Mouse (Mus musculus): Measurements from ENCODE around the gene Erc2. TPM values are rescaled to one million over a fixed set of nuclear protein-coding genes. Genes with fewer than 3 reads are reported as not detected.

Gene Erc2
- total RNA-seq, 2 experiments from 2014 or later, result 0.52 to 0.66 TPM

DNA sequence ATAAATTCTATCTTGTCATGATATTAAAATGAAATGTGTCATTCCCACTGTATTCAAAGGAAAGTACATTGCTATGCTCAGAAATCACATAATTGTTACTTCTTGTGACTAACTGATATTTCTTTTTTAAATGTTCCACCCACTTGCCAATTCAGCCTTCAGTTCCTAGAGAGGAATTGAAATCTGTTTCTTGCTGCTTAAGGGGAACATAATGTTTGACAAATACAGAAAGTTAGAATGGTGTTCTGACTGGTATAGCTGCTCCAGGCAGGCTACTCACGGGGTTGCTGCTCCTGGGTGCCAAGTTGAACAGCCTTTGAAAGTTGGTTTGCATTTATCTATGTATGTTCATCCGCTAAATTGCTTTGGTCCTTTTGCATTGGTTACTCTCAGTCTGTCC is 270.2 kb downstream of the Erc2 start:
- DNase-seq, result no peak
- intact Hi-C loops (cut with DNase I), result no loop called here

DNA sequence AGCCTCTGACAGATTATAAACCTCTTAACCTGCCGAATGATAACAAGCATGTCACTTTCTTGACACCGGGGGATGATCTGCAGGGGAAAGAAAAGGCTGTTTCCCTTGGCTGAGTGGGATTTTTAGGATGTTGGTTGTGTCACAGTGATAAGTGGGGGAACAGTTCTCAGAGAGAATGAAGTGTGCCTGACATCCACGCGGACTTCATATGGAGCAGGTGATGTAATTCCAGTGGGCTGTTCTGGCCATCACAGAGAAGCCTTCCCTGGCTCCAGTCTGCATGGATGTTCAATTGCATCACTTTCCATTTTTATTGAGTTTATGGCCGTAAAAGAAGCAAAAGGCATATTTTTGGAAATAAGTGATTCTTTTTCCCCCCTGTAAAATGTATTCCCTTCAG is 279.5 kb downstream of the Erc2 start:
- DNase-seq, result no peak
- intact Hi-C loops (cut with DNase I), result no loop called here

DNA sequence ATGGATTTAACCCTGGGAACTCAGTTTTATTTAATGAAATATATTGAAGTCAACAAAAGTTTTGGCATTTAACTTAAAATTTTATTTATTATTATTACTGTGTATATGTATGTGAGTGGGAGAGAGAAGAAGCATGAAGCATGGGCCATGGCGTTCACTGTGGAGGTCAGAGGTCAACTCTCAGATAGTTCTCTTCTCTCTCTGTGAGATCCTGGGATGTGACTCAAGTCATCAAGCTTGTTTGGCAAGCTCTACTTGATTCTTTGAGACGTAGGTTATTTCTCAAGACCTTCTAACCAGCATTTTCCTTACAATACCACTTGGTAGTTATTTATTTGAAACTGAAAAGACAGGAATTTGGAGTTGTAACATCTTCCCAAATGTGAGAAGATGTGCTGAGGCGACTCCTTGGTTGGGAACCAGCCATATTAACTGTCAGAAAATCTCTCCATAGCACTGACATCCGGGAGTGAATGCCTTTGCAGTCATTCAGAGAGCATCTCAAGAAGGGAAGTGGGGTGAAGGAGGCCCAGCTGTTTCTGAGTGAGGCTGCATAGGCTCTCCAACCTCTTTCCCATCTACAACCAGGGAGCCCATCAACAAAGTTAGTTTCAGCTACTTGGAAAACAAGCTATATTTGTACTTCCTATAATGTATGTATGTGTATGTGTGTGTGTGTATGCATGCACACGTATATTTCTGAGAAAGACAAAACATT is 299.6 kb downstream of the Erc2 start:
- no peak for DNase-seq
- intact Hi-C loops (cut with DNase I), result no loop called here

DNA sequence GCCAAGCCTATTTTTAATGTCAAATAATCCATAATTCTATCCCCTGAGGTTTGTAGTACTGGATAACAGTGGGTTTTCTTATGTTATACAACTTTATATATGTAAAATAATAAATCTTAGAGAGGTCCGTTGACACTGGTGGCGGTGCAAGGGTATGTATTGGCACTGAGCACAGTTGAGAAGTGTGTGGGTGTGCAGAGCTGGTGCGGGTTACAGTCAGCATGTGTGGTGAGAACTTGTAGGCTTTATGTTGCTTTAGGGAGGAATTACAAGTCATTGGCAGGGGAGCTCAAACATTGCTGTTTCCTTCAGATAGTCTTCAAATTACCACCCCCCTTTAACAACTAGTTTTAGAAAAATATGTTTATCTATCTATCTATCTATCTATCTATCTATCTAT is 305.1 kb downstream of the Erc2 start:
- no peak for DNase-seq
- intact Hi-C loops (cut with DNase I), result no loop called here

DNA sequence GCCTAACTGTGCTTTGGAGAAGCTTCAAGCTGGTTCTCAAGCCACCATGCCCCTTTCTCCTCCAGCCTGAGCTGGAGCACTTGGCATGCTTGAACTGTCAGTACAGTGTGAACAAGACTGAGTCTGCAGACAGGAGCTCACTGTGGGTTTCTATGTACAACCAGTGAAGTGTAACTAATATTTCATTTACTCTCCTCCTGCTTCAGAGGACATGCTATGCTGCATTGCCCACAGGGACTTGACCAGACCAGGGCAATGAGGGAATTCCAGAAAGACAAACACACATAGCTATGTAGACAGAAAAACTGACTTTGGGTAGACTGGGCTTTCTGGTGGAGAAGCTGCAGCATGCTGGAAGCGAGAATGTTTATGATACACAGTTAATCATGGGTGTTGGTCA is 311.3 kb downstream of the Erc2 start:
- intact Hi-C loops (cut with DNase I), result no loop called here
- no peak for DNase-seq

DNA sequence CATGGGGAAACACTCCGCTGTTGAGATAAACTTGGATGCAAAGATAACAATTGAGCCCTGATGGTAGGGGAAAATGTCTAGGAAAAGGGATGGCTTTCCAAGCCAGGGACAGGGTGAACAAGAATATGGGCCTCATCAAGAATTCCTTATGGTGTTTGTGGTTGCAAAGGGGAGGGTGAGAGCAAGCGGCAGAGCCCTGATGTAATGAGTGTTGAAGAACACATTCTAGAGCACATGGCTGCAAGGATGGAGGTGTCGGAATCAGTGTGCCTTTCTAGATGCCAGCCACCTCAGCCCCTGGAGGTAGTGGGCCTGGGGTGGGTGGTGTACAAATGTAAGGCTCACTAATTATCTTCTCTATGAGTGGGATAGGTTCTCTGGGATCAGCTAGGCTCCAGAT is 313.5 kb downstream of the Erc2 start:
- DNase-seq, result no peak
- intact Hi-C loops (cut with DNase I), result no loop called here

DNA sequence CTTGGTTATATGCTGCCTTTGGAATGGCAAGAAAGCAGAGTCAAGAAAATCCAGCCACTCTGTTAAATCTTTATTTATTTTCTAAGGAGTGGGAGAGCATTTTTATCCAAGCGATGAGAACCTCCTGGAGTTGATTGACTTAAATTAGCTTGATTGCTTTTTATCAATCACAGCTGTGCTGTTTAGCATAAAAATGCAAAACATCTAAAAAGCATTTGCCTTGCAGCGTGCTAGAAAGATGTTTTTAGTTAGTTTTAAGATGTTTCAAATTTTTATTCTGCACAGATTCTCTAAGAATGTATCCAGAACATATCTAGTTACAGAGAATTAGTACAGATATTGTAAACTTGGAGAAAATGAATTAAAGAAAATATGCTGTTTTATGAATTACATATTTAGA is 315.7 kb downstream of the Erc2 start:
- intact Hi-C loops (cut with DNase I), result no loop called here
- DNase-seq, result no peak

DNA sequence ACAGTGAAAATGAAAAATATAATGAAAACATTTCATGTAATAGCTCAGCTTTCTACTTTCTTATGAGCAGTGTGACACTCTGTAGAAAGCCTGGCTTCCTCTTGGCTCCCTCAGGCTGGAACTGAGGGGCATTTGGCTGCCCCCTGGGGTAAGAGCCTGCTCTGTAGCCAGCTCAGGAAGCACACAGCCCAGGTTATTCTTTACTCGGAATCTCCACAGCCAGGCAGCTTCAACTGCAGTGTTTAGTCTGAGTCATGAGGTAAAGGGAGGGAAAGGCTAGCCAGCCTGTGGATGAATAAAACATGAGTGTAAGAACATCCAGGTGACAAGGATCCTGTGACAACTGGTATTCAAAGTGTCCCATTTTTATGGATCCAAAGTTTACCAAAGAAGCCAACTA is 323.0 kb downstream of the Erc2 start:
- intact Hi-C loops (cut with DNase I), result no loop called here
- no peak for DNase-seq

DNA sequence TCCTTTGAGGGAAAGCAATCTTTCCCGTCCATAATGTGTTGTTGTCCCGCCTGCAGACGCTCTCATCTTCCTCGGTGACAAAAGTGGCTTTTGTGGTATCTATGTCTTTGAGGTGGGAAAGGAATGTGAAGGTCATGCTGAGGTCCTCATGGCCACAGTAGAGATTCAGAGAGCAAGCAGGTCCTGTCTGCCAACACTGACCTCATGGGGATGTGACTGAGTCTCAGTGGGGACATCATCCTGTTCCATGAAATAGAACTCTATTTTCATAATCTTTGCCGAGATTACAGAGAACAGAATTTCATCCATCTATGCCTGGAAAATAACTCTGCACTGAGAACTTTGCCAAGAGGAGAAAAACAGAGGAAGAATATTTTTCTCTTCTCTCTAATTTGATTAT is 324.0 kb downstream of the Erc2 start:
- peak; percentile 29 to 34 for DNase-seq
- intact Hi-C loops (cut with DNase I), result no loop called here

DNA sequence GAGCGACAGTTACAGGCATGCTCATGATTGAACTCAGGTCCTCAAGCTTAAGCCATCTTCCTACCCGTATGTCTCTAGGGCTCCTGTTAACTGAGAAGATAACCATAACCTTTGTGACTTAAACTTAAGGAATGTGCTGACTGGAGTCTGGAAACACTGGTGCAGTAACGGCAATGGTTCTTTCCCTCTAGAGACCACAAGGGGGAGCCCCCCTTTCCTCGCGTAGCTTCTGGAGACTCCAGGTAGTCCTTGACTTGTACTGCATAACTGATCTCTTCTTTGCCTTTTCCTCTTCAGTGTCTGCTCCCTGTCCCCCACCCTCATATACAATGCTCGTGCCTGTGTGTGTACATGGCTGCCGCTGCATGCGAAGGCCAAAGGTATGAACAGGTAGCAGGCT is 326.2 kb downstream of the Erc2 start:
- intact Hi-C loops (cut with DNase I), result no loop called here
- no peak for DNase-seq

DNA sequence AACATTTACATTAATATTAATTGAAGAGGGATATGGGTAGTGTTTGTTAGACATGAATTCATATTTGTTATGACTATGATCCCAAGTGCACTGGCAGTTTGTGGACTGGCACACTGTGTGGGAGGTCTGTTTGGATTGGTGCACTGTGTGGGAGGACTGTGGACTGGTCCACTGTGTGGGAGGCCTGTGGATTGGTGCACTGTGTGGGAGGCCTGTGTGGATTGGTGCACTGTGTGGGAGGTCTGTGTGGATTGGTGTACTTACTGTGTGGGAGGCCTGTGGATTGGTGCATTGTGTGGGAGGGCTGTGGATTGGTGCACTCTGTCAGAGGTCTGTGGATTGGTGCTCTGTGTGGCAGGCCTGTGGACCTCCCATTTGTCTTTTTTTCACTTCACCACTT is 331.6 kb downstream of the Erc2 start:
- DNase-seq, result no peak
- intact Hi-C loops (cut with DNase I), result no loop called here

DNA sequence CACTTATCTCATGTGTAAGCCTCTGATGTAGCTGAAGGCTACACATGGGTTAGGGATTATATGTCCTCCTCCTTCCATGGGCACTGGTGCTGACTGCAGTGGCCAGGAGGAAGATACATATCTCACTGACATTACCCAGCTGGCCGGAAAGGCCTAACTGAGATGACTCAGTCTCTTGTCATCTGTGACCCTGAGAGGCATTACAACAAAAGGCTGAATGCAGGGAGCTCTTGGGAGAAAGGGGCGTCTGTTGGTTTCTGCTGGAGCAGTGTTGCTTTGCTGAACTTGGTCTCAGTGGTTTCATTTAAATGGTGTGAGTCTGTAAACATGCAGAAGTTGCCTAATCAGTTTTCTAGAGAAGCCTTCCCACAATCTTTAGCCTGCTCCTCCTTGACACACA is 334.6 kb downstream of the Erc2 start:
- DNase-seq, result no peak

DNA sequence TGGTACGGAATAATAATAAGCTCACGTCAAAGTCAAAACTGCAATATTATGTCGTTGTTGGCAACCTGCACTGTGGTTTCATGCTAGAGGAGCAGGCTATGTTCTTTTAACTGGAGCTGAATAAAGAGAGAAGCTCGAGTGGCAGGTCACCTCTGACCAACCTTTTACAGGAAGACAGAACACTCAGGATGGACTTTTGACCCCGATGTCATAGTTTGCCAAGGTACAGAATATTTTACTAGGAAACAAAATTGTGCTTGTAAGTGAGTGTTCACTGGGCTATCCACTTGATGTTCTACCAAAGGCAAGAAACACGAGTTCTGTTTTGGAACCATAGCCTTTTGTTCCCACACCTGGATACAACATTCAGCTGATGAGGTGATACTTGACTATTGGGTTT is 351.5 kb downstream of the Erc2 start:
- intact Hi-C loops (cut with DNase I), result no loop called here

More for the DNA sequence above, 334.6 kb downstream of the Erc2 start:
- intact Hi-C loops (cut with DNase I), result no loop called here

DNA sequence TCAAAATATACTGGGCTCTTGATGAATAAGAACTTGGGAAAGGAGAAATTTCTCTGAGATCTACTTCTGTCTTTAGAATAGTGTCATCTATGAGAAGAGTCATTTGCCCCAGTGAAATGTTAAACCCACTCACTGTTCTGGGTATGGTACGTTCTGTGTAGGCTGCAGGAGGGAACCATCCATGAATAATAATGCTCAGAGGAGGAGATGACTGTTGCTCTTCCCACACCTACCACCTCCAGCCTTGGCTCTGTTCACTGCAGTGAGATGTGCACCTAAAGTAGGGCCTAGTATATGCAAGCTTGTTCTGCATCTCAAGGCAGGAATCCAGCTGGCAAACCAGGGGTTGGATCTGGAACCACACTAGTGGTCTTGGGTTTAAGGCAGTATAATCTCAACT is 353.4 kb downstream of the Erc2 start:
- DNase-seq, result no peak
- intact Hi-C loops (cut with DNase I), result no loop called here

More for the DNA sequence above, 351.5 kb downstream of the Erc2 start:
- DNase-seq, result no peak

DNA sequence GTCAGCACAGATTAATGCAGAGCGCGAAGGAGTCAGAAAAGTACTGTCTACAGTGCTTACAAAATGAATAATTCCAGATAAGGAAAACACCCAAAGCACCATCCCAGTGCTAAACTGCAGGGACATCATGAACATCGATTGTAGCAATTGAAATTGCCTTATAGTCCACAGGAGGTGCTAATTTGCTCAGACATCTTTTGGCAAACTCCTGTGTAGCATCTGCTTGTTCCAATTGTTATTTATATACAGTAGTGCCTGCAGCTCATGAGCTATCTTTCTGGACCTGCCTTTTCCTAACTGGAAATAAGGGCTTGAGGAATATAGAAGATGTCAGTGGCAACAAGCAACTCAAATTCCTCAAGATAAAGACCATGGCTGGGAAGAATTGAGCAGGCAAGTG is 362.5 kb downstream of the Erc2 start:
- intact Hi-C loops (cut with DNase I), result no loop called here

DNA sequence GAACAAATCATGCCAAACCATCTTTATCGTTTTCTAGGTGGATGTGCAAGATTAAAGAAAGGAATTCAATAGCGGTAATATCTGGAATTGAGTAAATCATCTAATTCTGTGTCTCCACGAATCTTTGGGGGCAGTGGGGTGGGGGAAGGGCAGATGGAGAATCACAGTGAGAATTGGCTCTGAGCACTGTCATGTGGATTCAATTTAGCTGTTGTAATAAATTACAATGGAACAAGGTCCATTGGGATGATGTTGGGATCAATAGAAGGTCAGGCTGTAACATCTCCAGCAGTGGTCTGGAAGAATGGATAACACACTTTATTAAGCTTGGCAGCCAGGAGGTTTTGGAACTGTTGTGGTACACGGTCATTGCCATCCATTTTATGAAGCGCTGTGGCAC is 363.0 kb downstream of the Erc2 start:
- intact Hi-C loops (cut with DNase I), result no loop called here
- no peak for DNase-seq

More for the DNA sequence above, 362.5 kb downstream of the Erc2 start:
- DNase-seq, result no peak

DNA sequence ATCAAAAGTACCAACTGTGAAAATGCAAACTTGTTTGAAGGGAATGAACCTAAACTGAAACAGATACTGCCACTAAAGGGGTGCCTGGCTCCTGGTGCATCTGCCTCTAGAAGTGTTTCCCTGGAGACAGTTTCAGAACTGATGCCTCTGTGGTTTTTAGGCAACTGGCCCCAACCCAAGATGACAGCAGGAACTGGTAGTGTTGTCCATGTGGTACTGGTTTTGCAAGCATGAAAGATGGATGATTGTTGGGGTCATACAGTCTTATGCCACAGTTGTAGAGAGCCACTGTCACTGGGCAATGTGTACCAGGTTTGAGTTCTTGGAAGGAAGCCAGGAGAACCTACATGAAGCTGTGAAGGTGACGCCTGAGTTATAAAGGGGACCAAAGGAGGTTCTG is 365.2 kb downstream of the Erc2 start:
- intact Hi-C loops (cut with DNase I), result no loop called here
- no peak for DNase-seq

DNA sequence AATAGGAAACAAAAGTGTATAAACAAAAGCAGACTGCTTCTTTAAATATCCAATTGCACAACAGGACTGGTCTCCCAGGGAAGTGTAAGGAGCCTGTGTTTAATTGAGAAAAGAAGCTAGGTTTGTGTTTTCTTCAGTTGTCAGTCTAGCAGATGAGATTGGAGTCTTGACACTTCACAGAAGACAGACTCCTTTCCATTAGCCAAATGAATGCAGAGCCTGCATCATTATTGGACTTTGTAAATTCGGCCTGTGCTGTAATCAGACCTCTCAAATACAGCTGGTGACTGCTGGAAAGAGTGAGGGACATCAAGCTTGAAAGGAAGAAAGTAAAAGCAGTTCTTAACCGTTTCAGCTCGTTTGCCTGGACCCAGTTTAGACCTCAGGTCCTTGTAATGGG is 376.3 kb downstream of the Erc2 start:
- intact Hi-C loops (cut with DNase I), result no loop called here
- DNase-seq, result no peak

DNA sequence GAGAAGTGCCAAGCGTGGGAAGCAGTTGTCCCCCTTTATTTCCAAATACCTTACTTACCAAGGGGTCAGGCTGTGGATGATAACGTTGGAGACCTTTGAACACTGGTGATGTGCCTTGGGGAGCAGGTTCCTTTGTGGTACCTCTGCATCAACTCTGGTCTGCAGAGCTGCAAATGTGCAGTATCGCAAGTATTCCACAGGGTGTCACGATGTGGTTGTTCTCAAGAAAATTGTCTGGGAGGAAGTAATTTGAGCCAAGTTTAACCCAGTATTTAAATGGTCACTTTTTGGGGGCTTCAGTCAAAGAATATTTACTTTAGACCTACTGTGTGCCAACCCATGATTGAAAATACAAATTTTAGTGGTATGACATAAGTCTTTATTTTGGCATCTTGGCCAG is 381.8 kb downstream of the Erc2 start:
- intact Hi-C loops (cut with DNase I), result no loop called here
- DNase-seq, result no peak

DNA sequence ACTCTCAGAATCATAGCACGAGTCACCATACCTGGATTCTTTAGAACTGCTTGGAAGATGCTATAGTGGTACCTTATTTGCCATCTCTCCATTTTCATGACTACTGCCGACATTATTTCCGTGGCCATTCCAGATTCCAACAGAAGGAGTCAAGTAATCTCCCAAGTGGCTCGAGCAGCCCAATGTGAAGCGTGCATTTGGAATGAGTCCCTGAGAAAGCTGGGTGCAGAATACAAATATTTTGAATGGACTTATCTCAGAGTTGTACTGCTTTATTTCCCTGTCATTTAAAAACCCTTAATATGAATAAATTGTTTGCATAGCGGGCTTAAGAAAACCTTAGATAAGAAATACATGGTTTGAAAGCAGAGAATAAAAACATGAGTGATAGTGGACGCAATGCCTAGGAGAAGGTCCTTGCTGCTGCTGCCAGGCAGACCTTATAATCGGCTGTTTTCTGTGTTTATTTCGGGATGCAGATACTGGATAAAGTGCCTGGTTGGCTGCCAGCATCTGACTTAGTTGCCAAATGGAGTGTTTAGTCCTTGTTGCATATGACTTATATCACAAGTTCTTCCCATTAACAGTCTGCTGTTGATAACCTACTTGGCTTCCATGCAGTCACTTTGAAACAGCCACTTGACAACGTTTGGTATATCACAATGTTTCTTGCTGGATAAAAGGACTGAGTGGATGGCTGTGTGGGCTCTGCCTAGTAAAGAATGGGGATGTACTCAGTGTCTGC is 388.5 kb downstream of the Erc2 start:
- DNase-seq, result no peak
- intact Hi-C loops (cut with DNase I), result no loop called here

DNA sequence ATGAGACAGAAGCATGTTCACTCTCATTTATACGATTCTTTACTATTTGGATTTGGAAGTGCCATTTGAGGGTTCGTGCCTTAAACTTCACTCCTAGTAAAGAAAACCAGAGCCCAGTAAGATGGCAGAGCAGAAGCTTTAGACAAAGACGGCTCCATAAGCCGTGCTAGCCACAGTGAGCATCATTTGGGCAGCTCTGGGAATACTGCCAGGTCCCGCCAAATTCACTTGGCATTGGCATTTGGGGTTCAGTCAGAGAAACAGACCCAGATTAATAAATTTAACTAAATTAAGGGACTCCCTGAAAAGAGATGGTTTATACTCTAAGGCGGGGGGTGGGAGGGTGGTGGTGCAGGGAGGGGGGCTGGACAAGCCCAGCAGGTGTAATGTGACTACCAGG is 401.0 kb downstream of the Erc2 start:
- intact Hi-C loops (cut with DNase I), result no loop called here

DNA sequence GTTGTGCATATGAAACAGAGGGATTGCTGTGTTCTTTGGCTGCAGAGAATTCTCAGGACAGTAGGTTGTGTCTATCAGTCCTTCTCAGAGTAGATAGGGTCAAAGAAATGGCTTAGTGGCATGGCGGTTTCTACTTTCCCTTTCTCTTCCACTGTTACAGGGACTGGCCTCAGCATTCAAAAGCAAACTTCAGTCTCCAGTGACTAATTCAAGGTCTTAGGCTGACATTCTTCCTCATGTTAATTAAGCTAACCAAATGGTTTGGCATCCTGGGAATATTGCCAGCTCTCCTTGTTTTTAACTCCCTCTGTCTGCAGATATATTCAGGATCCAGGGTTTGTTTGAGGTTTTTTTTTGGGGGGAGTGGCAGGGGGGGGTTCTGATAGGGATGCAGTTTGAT is 408.6 kb downstream of the Erc2 start:
- no peak for DNase-seq
- intact Hi-C loops (cut with DNase I), result no loop called here

More for the DNA sequence above, 401.0 kb downstream of the Erc2 start:
- DNase-seq, result no peak

Measured in gastrocnemius, postnatal 36 days (tissue).